ENCODE assay signal across 25 mouse cellular contexts in genomic region chr2:112264364-112264763, GRCm38 (mm10). TPM values are rescaled to one million over a fixed set of nuclear protein-coding genes. Genes with fewer than 3 reads are reported as not detected.
DNase-seq lines count a peak whose midpoint lies in the region; ATAC-seq and TF ChIP-seq lines count a peak whose summit lies in the region.
"Had no signal": no experiment of that assay in that cellular context is flagged by ENCODE, and none has a peak within 500 bp of the region (broad histone marks: within the 10 kb centered on the region; RNA-seq: fewer than 3 reads in every experiment).

No protein-coding gene starts in this region.

- peak; percentile 19 for DNase-seq in heart, embryonic 10.5 days (ENCODE audit: low spot score)
- no peak for DNase-seq in heart, adult 8-10 months (ENCODE audit: low spot score)
- DNase-seq in CH12.LX (ENCODE audit: extremely low read depth): no peak
- DNase-seq in induced T-regulatory cell, adult 2 months (ENCODE audit: low read depth): peak; percentile 34
- DNase-seq in urinary bladder, postnatal 25 days (ENCODE audit: low spot score): no peak
- no peak for DNase-seq in gastrocnemius, postnatal 25 days
- DNase-seq: adrenal gland, postnatal 14 days; cerebellum, adult 18-20 months; cerebellum, postnatal 10 days; gastrocnemius, postnatal 14 days; kidney, adult 11 months had no signal

- in situ Hi-C loops in CH12.LX (cut with MboI; ENCODE audit: low pct_ligation_motif_present, low pct_unique_long_range_greater_than_20kb, low sequenced_read_pairs): loop anchor here (10.0 kb wide), 2 partner anchors 100 to 210 kb away; partner anchors contain the start of gene Emc4

- no peak overlapping the region for H3K9ac ChIP-seq in CH12.LX (ENCODE audit: insufficient read depth, low read depth)
- no peak overlapping the region for H3K9ac ChIP-seq in liver, embryonic 15.5 days
- no peak overlapping the region for H3K9ac ChIP-seq in forebrain, embryonic 16.5 days (replicated peaks; ENCODE audit: low read depth, low read length)
- H3K9ac ChIP-seq: heart, embryonic 15.5 days had no signal

- peak overlapping the region; percentile 97; the same call in 1 of the 2 replicates for H3K4me2 ChIP-seq in CH12.LX (ENCODE audit: insufficient read depth, low read depth, poor library complexity, severe bottlenecking)
- H3K4me2 ChIP-seq in liver, embryonic 15.5 days: 0 out of 2 replicates have a peak overlapping the region, but pooled peaks have one; percentile 88
- H3K4me2 ChIP-seq in forebrain, embryonic 16.5 days (ENCODE audit: low read length): no peak overlapping the region

- H3K4me3 ChIP-seq in heart, embryonic 10.5 days: no peak overlapping the region
- H3K4me3 ChIP-seq in CH12.LX (replicated peaks in 1 of 3; ENCODE audit: low read depth in 2 of 3, low read length in 2 of 3, poor library complexity in 1 of 3): no peak overlapping the region
- no peak overlapping the region for H3K4me3 ChIP-seq in liver, embryonic 15.5 days (replicated peaks)
- no peak overlapping the region for H3K4me3 ChIP-seq in forebrain, embryonic 16.5 days (replicated peaks; ENCODE audit: low read length)

- dilution Hi-C loops in CH12.LX (cut with MboI; ENCODE audit: extremely low pct_ligation_motif_present, extremely low pct_unique_long_range_greater_than_20kb, low sequenced_read_pairs): no loop called here

- TF ChIP-seq POLR2A in CH12.LX (IDR thresholded peaks at IDR 0.05; ENCODE audit: low read depth, low read length): no peak

- no peak for ATAC-seq in liver, embryonic 15.5 days (ENCODE audit: insufficient read depth)
- ATAC-seq in forebrain, embryonic 16.5 days: no peak
- ATAC-seq: activated CD4-positive, CD25-positive, alpha-beta regulatory T cell, adult 4 months; forebrain, embryonic 13.5 days; Patski had no signal

- peaks cover 44% of the 10 kb centered on the region for H3K79me2 ChIP-seq in CH12.LX (replicated peaks; ENCODE audit: control insufficient read depth, extremely low read depth, insufficient read depth, poor library complexity, severe bottlenecking)

- no peak for TF ChIP-seq EP300 in CH12.LX (IDR thresholded peaks at IDR 0.05; ENCODE audit: low read length)

- H3K27me3 ChIP-seq in heart, embryonic 10.5 days (ENCODE audit: insufficient read depth, poor library complexity, severe bottlenecking): no peaks in the 10 kb centered on the region
- H3K27me3 ChIP-seq in CH12.LX (replicated peaks): no peaks in the 10 kb centered on the region
- H3K27me3 ChIP-seq in liver, embryonic 15.5 days: no peaks in the 10 kb centered on the region
- H3K27me3 ChIP-seq in forebrain, embryonic 16.5 days (replicated peaks; ENCODE audit: control insufficient read depth, insufficient read depth, low read length): no peaks in the 10 kb centered on the region
- H3K27me3 ChIP-seq: forebrain, embryonic 13.5 days; heart, embryonic 15.5 days; hindbrain, embryonic 15.5 days; Patski had no signal

- no peaks in the 10 kb centered on the region for H3K9me3 ChIP-seq in heart, embryonic 10.5 days
- no peaks in the 10 kb centered on the region for H3K9me3 ChIP-seq in CH12.LX (replicated peaks; ENCODE audit: low read length)
- H3K9me3 ChIP-seq in liver, embryonic 15.5 days (replicated peaks): no peaks in the 10 kb centered on the region
- H3K9me3 ChIP-seq in forebrain, embryonic 16.5 days (ENCODE audit: control insufficient read depth, low read length): no peaks in the 10 kb centered on the region
- H3K9me3 ChIP-seq: embryonic facial prominence, embryonic 10.5 days; forebrain, embryonic 13.5 days; heart, embryonic 15.5 days; hindbrain, embryonic 10.5 days; hindbrain, embryonic 15.5 days had no signal

- H3K27ac ChIP-seq in heart, embryonic 10.5 days: no peak overlapping the region
- no peak overlapping the region for H3K27ac ChIP-seq in CH12.LX (ENCODE audit: insufficient read depth, low read depth)
- no peak overlapping the region for H3K27ac ChIP-seq in liver, embryonic 15.5 days (replicated peaks)
- H3K27ac ChIP-seq in forebrain, embryonic 16.5 days (ENCODE audit: low read length): no peak overlapping the region
- H3K27ac ChIP-seq: embryonic facial prominence, embryonic 10.5 days; forebrain, embryonic 13.5 days; hindbrain, embryonic 10.5 days had no signal

- peaks cover 13% of the 10 kb centered on the region; the same call in 1 of the 2 replicates for H3K4me1 ChIP-seq in heart, embryonic 10.5 days
- peaks cover 2 to 34% of the 10 kb centered on the region in 2 experiments; a peak in 2 of 4 replicates for H3K4me1 ChIP-seq in CH12.LX (ENCODE audit: control insufficient read depth in 1 of 2, insufficient read depth in 2 of 2)
- H3K4me1 ChIP-seq in liver, embryonic 15.5 days (replicated peaks): peaks cover 58% of the 10 kb centered on the region
- peaks cover 33% of the 10 kb centered on the region for H3K4me1 ChIP-seq in forebrain, embryonic 16.5 days (replicated peaks; ENCODE audit: control insufficient read depth, insufficient read depth, low read length)

- WGBS in heart, embryonic 10.5 days: 74% methylated on average over 4 of the region's 4 CpGs
- WGBS in liver, embryonic 15.5 days (ENCODE audit: insufficient replicate concordance): 47% methylated on average over 4 of the region's 4 CpGs
- WGBS in forebrain, embryonic 16.5 days: 84% methylated on average over 4 of the region's 4 CpGs

- TF ChIP-seq CTCF in CH12.LX (conservative IDR thresholded peaks at IDR 0.05 in 1 of 2, IDR thresholded peaks at IDR 0.05 in 1 of 2; ENCODE audit: low read depth in 2 of 2, low read length in 2 of 2): no peak

- no peak for TF ChIP-seq RAD21 in CH12.LX (IDR thresholded peaks at IDR 0.05; ENCODE audit: low read depth, low read length)

- 0 out of 2 replicates have a peak, but pooled peaks cover 2% of the 10 kb centered on the region for H3K36me3 ChIP-seq in heart, embryonic 10.5 days
- H3K36me3 ChIP-seq in CH12.LX (replicated peaks in 1 of 2; ENCODE audit: control insufficient read depth in 1 of 2, insufficient read depth in 1 of 2, low read length in 1 of 2): peaks cover 0 to 14% of the 10 kb centered on the region in 2 experiments
- H3K36me3 ChIP-seq in liver, embryonic 15.5 days (replicated peaks): no peaks in the 10 kb centered on the region
- H3K36me3 ChIP-seq in forebrain, embryonic 16.5 days (ENCODE audit: control insufficient read depth, insufficient read depth): no peaks in the 10 kb centered on the region
- H3K36me3 ChIP-seq: embryonic facial prominence, embryonic 10.5 days; heart, embryonic 15.5 days; hindbrain, embryonic 10.5 days; hindbrain, embryonic 15.5 days had no signal

TF ChIP-seq in CH12.LX, 34 proteins besides CTCF, POLR2A, EP300 and RAD21 (continues in another document):
- TF ChIP-seq HCFC1 (IDR thresholded peaks at IDR 0.05; ENCODE audit: low read depth, low read length) (no peak), IRF4 (IDR thresholded peaks at IDR 0.05; ENCODE audit: low read depth, low read length) (no peak)

RNA-seq across cellular contexts. Expression of gene Slc12a6, which starts 1.3 kb away (rescaled TPM):
- 9.5 and 10.4 TPM in 2 replicates for polyA plus RNA-seq in heart, embryonic 10.5 days (2016; fragmentation: Nextera tagmentation; extraction: Ambion mirVana)
- 10 to 100 TPM; 28.2 to 35.4 (median 31.2) TPM for total RNA-seq in heart, adult 8-10 months (2022)
- 10.5 and 14.8 TPM in 2 replicates for total RNA-seq in CH12.LX (2012; rRNA removed)
- 7.8 and 8.2 TPM in 2 replicates for total RNA-seq in CH12.LX (2014; rRNA removed)
- polyA plus RNA-seq in CH12.LX (2012; ENCODE audit: insufficient read length, low read depth): 9.1 and 10.5 TPM in 2 replicates
- polyA plus RNA-seq in liver, embryonic 15.5 days (2015; fragmentation: Nextera tagmentation; extraction: Ambion mirVana): 3.8 and 4.4 TPM in 2 replicates
- total RNA-seq in gastrocnemius, postnatal 25 days (2021): 10 to 100 TPM; 22.7 to 23.0 TPM
- polyA plus RNA-seq in forebrain, embryonic 16.5 days (2015; fragmentation: Nextera tagmentation; extraction: Ambion mirVana): 18.5 and 20.1 TPM in 2 replicates

RNA-seq across cellular contexts. Expression of gene Gm21985, which starts 1.8 kb away (rescaled TPM):
- not detected in 2 replicates for polyA plus RNA-seq in heart, embryonic 10.5 days (2016; fragmentation: Nextera tagmentation; extraction: Ambion mirVana)
- 1 to 10 TPM in 2 of 4 experiments, under 1 TPM in 2; 0.49 to 2.4 (median 0.91) TPM for total RNA-seq in heart, adult 8-10 months (2022)
- total RNA-seq in CH12.LX (2012; rRNA removed): not detected in 2 replicates
- 0.51 TPM in 1 of 2 replicates, not detected in the other for total RNA-seq in CH12.LX (2014; rRNA removed)
- not detected in 2 replicates for polyA plus RNA-seq in CH12.LX (2012; ENCODE audit: insufficient read length, low read depth)
- not detected in 2 replicates for polyA plus RNA-seq in liver, embryonic 15.5 days (2015; fragmentation: Nextera tagmentation; extraction: Ambion mirVana)
- 1 to 10 TPM in 1 of 2 experiments, under 1 TPM in 1; 0.56 to 1.2 TPM for total RNA-seq in gastrocnemius, postnatal 25 days (2021)
- polyA plus RNA-seq in forebrain, embryonic 16.5 days (2015; fragmentation: Nextera tagmentation; extraction: Ambion mirVana): not detected in 2 replicates
- total RNA-seq: adrenal gland, postnatal 14 days had no signal
- polyA plus RNA-seq: activated CD4-positive, CD25-positive, alpha-beta regulatory T cell, adult 4 months; embryonic facial prominence, embryonic 10.5 days; embryonic facial prominence, embryonic 14.5 days; forebrain, embryonic 13.5 days; heart, embryonic 15.5 days; hindbrain, embryonic 10.5 days; hindbrain, embryonic 15.5 days; intestine, embryonic 14.5 days had no signal

RNA-seq across cellular contexts. Expression of gene Nop10, which starts 2.6 kb away (rescaled TPM):
- 188 and 206 TPM in 2 replicates for polyA plus RNA-seq in heart, embryonic 10.5 days (2016; fragmentation: Nextera tagmentation; extraction: Ambion mirVana)
- total RNA-seq in heart, adult 8-10 months (2022): 10 to 100 TPM; 57.1 to 65.3 (median 63.2) TPM
- total RNA-seq in CH12.LX (2012; rRNA removed): 239 and 308 TPM in 2 replicates
- total RNA-seq in CH12.LX (2014; rRNA removed): 448 and 507 TPM in 2 replicates
- 226 and 251 TPM in 2 replicates for polyA plus RNA-seq in CH12.LX (2012; ENCODE audit: insufficient read length, low read depth)
- polyA plus RNA-seq in liver, embryonic 15.5 days (2015; fragmentation: Nextera tagmentation; extraction: Ambion mirVana): 106 and 122 TPM in 2 replicates
- 10 to 100 TPM; 49.2 to 55.4 TPM for total RNA-seq in gastrocnemius, postnatal 25 days (2021)
- polyA plus RNA-seq in forebrain, embryonic 16.5 days (2015; fragmentation: Nextera tagmentation; extraction: Ambion mirVana): 157 and 169 TPM in 2 replicates

RNA-seq across cellular contexts. Expression of gene Nutm1, which starts 5.3 kb away (rescaled TPM):
- 0.04 and 0.07 TPM in 2 replicates for polyA plus RNA-seq in heart, embryonic 10.5 days (2016; fragmentation: Nextera tagmentation; extraction: Ambion mirVana)
- total RNA-seq in heart, adult 8-10 months (2022): not detected
- total RNA-seq in CH12.LX (2012; rRNA removed) (0.04 TPM in 1 of 2 replicates, not detected in the other), CH12.LX (2014; rRNA removed) (not detected in 2 replicates)
- polyA plus RNA-seq in CH12.LX (2012; ENCODE audit: insufficient read length, low read depth): 0.08 TPM in 1 of 2 replicates, not detected in the other
- 0.02 TPM in 1 of 2 replicates, not detected in the other for polyA plus RNA-seq in liver, embryonic 15.5 days (2015; fragmentation: Nextera tagmentation; extraction: Ambion mirVana)
- not detected for total RNA-seq in gastrocnemius, postnatal 25 days (2021)
- not detected in 2 replicates for polyA plus RNA-seq in forebrain, embryonic 16.5 days (2015; fragmentation: Nextera tagmentation; extraction: Ambion mirVana)
- total RNA-seq: adrenal gland, adult 18-20 months; adrenal gland, postnatal 14 days; gastrocnemius, postnatal 14 days; granulocyte monocyte progenitor cell, adult 5-6 weeks; heart, postnatal 25 days had no signal
- polyA plus RNA-seq: activated CD4-positive, CD25-positive, alpha-beta regulatory T cell, adult 4 months; embryonic facial prominence, embryonic 10.5 days; embryonic facial prominence, embryonic 14.5 days; forebrain, embryonic 13.5 days; heart, embryonic 15.5 days; hindbrain, embryonic 10.5 days; intestine, embryonic 14.5 days had no signal

RNA-seq across cellular contexts. Expression of gene Lpcat4, which starts 25.1 kb away (rescaled TPM):
- polyA plus RNA-seq in heart, embryonic 10.5 days (2016; fragmentation: Nextera tagmentation; extraction: Ambion mirVana): 22.0 and 23.0 TPM in 2 replicates
- 1 to 10 TPM; 2.6 to 3.6 (median 2.8) TPM for total RNA-seq in heart, adult 8-10 months (2022)
- total RNA-seq in CH12.LX (2012; rRNA removed): 17.2 and 19.9 TPM in 2 replicates
- total RNA-seq in CH12.LX (2014; rRNA removed): 10.7 and 12.3 TPM in 2 replicates
- polyA plus RNA-seq in CH12.LX (2012; ENCODE audit: insufficient read length, low read depth): 66.8 and 75.2 TPM in 2 replicates
- 2.5 and 3.3 TPM in 2 replicates for polyA plus RNA-seq in liver, embryonic 15.5 days (2015; fragmentation: Nextera tagmentation; extraction: Ambion mirVana)
- 1 to 10 TPM; 2.1 to 2.3 TPM for total RNA-seq in gastrocnemius, postnatal 25 days (2021)
- 13.3 and 15.9 TPM in 2 replicates for polyA plus RNA-seq in forebrain, embryonic 16.5 days (2015; fragmentation: Nextera tagmentation; extraction: Ambion mirVana)

Comparison
In these comparisons a context has a peak if more than half of its experiments do, and no peak if none do; other contexts are left out.
1. DNase-seq: peak in heart, embryonic 10.5 days (single experiment) and induced T-regulatory cell, adult 2 months (single experiment); none in heart, adult 8-10 months (single experiment), CH12.LX (single experiment), urinary bladder, postnatal 25 days (single experiment) and gastrocnemius, postnatal 25 days (single experiment).